Mouse (Mus musculus) ovary, postnatal 10 days (tissue): ENCODE results near the gene Ryr2.

Experiments used
- DNase-seq: peaks from one replicate; pipeline ENCODE4 v3.0.0; 2022; ENCODE audit warnings: low spot score

Ryr2 gene

GRCm38 (mm10) chr13:12094569-12094968 is 12.2 kb downstream of the Ryr2 start:
- DNase-seq = no peak

DNA sequence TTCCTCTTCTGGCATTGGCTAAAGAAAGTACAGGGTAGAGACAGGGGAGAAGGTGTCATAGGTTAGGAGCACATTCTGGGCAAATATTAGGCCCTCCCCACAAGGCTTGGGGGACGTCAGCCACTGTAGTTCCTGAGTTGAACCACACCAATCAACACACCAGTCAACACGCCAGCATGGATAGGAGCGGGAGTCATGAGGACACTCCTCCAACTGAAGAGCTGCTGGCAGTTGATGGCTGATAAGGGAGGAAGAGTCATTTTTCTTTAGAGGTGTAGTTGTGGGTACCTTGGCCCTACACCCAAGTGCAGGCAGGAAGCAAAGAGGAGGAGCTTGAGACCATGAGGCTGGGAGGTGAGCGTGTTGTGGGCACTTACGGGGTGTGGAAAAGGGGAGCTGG is 13.6 kb downstream of the Ryr2 start:
- DNase-seq = no peak

- no peak for DNase-seq
Measured at GRCm38 (mm10) chr13:12092379-12093107, 14.2 kb downstream of the Ryr2 start.

DNA sequence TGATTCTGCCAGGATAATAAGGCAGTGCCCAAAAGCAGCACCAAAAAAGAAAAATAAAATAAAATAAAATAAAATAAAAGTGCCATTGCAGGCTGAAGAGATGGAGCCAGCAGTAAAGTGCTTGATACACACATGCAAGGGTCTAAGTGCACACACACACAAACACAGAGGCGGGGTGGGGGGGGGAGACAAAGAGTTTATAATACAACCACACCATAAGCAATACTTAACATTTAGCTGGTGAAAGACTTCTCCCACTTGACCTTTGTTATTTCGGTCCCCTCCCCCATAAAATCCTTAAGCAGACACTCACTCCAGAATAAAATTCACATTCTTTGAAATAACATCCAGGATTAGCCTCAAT is 22.7 kb downstream of the Ryr2 start:
- no peak for DNase-seq

DNA sequence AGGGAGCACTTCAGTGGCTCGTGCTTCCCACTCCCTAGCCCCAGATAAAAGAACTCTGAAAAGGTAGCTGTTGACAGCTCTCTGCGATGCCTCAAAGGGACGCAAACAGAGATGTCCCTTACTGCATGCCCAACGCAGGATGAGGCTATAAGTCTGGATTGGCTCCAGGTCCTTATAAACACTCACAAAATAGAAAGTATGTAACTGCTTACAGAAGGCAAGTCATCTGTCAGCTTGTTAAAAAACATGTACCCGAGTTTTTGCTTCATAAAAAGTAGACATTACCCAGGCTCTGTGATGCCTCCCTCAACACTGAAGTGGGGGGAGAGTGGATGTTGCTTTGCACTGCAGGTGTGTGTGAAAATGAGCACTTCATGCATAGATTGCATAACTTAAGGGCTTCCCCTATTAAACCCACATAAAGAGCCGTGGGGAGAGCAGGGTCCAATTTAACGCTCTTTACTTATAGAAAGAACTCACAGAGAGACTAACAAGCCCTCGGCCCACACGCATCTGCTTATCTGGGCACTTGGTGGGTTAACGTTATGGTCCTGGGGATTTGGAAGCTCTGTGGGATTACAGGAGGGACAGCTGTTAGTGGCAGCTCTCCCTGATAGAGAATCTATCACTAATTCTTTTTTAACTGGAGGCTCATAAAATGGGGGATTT is 23.2 kb downstream of the Ryr2 start:
- DNase-seq = no peak

DNA sequence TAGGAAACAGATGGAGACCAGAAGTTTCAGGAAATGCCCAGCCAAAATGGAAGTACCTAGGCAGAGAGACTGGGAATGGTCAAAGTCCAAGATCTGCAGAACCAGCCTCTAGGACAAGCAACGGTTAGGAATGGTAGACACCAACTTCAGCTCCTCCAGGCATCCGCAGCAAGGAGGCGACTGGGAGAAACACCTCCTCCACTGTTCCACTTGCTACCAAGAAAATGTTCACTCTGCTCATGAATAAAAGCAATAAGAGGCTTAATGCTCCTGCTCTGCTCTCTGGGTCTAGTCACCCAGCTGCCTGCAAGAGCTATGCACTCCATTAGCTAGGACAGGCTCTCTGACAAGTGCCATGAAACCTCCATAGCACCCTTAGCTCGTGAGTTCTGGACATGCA is 26.2 kb downstream of the Ryr2 start:
- DNase-seq = no peak

- DNase-seq = no peak
Measured at GRCm38 (mm10) chr13:12079536-12079935, 27.2 kb downstream of the Ryr2 start.

- no peak for DNase-seq
Measured at GRCm38 (mm10) chr13:12074897-12075296, 31.8 kb downstream of the Ryr2 start.

DNA sequence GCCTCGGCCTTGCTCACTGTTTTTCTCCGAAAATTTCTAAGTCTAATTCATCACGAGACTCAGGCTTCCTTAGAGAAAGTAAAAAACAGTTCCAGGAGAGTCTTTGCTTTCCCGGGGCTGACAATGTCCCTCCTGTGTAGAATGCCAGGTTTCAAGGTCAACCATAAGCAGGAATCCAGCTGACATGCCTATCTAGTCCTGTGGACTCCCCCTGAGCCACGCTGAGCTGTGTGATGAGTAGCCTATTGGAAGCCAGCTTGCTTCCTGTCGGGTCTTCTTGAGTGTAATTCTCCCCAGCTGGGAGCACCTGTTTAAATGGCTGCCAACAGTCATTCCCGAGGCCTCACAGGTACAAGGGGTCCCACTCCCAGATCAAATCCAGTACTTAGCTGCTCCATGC is 34.2 kb downstream of the Ryr2 start:
- no peak for DNase-seq

GRCm38 (mm10) chr13:12072112-12072511 is 34.6 kb downstream of the Ryr2 start:
- no peak for DNase-seq

DNA sequence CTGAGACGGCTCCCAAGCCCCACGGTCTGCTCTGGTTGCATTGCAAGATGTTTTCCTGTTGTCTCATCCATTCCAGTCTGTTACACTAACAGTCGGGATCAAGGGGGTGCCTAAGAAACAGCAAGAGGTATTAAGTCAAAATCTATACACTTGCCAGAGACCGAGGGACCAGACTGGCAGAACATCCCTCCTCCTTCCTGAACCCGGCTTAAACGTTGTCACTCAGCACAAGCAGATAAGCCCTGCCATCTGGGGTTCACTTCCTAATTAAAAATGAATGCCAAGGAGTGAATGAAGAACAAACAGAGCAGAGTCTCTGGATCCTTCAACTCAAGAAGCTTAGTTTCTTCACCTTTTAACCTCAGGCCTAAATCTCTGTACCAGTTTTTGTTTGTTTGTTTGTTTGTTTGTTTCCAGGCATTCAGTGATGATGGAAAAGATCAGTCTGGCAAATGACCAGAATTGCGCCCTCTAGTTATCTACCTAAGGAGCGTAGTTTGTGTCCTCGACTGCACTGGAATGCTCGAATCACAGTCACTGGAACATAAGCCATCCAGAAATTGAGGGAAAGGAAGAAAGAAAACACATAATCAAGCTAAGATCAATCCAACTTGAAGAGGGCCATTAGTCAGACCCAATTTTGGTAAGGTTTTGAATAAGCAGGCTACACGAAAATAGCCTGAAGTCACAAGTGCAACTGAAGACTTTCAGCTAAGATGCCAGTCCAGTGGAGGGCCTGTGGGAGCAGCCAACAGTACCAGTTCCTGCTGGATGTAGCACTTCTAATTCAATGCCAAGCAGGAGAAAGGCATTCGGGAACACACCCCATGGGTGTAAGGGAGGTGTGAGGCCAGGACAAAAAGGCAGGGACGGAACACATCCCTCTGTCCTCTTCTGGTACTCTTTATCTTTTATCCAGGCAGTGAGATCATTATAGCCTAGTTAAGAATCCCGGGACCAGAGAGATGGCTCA is 36.3 kb downstream of the Ryr2 start:
- DNase-seq = no peak

GRCm38 (mm10) chr13:12064576-12064975 is 42.2 kb downstream of the Ryr2 start:
- DNase-seq = no peak

DNA sequence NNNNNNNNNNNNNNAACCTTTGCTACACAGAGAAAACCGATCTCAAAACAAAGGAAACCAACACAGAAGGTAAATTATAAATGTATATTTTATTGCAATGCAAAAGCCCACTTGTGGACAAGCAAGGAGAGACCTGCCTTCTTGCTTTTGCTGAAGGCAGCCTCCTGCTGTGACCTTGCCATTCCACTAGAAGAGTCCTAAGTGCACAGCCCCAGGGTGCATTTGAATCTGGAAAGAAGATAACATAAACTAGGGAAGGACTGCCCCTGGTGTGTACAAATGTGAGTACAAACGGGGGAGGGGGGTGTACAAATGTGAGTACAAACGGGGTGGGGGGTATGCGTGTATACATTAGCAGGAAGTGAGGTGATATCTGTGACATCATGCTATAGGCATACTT is 43.2 kb downstream of the Ryr2 start:
- DNase-seq = no peak

DNA sequence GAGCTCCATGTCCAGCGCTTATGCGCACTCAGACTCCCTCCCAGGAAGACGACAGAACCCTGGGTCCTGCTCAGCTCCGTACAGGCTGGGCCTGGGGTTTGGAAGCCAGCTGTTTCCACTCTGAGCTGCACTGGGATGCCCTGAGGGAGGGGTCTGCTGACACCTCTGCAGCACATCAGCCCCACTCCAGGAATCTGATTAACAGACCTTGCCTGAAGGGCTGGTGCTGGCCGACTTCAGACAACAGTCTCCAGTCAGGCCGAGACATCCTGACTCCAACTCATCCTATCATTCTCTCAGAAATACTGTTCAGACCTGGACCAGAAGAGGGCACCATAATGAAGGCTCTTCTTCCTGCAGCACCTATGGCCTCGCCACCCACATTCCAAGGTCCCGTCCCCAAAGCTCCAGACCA is 49.4 kb downstream of the Ryr2 start:
- no peak for DNase-seq

DNA sequence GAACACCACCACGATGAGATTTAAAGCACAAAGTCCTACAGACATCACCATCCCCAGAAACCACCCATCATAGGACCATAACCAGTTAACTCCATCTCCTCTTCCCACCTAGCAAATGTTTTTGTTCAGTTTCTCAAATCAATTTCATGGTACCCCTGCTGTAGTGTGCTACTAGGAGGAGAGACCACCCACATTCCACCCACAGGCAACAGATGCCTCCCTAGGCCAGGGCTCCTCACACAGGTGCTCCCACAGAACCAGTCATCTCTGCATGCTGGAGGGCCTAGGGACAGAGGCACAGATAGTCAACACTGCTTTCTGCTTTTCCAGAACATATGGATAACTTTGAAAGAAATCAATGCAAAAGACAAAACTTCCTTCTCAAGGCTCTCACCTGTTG is 50.8 kb downstream of the Ryr2 start:
- DNase-seq = no peak

DNA sequence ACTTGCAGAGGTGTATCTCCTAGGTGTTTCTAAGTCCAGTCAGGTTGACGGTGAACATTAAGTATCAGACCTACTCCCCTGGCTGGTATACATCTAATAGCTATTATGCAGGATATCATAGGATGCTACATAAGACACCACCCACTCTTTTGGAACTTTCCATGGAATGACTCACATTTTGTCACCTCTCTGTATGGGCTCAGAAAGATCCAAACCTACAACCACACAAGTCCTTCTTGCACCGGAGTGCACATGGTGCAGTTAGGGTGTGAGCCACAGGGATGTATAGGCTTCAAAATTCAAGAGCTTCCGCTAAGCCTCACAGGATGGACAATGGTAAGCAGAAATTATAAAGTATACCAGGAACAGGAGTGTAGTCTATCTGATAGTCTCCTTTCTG is 52.8 kb downstream of the Ryr2 start:
- no peak for DNase-seq

- DNase-seq = no peak
Measured at GRCm38 (mm10) chr13:12050809-12051208, 55.9 kb downstream of the Ryr2 start.

- no peak for DNase-seq
Measured at GRCm38 (mm10) chr13:12047059-12047458, 59.7 kb downstream of the Ryr2 start.

- DNase-seq = no peak
Measured at GRCm38 (mm10) chr13:12044751-12045150, 62.0 kb downstream of the Ryr2 start.

DNA sequence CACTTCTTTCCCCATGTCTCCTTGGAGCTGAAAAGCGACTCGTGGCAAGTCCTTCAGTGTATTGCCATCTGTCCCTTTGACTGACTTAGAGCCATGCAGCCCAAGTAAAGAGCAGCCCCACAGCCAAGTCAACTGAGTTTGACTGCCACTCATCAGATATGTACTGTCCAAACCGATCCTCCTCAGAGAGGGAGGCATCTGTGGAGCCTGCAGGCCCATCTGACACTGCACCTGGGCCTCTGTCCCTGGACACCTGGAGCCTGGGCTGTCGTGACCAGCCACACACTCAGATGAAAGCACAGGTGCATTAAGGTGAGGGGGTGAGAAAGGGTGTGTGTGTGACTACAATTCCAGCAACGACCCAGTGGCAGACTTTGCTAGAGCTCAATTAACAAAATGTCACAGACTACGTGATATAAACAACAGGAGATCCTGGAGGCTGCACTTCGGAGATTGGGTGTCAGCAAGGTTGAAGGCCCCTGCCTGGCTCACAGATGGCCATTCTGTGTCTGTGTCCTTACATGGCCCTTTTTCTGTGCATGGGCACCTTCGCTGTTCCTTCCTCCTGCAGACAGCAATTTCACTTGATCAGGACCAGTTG is 63.8 kb downstream of the Ryr2 start:
- DNase-seq = no peak

DNA sequence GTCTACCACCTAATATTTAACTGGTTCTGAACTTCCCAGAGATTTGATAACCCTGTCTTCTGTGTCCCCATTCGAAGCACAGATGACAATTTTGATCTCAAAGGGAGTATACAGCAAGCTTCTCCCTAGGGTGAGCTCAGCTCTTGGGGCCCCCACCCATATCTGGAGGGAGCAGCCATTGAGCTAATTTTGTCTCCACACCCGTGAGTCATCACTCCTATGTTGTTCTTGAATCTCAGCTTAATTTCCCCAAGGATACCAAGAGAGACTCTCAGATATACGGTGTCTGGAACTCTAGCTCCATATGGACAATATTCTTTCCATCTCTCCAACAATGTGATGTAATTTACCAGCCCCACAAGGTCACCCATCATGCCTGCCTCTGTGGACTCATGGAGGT is 66.8 kb downstream of the Ryr2 start:
- DNase-seq = no peak

GRCm38 (mm10) chr13:12038676-12039075 is 68.1 kb downstream of the Ryr2 start:
- DNase-seq = no peak
